Comparison of ENCODE assay signal across 8 mouse cellular contexts in genomic region chr19:10525106-10525901, GRCm38 (mm10). TPM values are rescaled to one million over a fixed set of nuclear protein-coding genes. Genes with fewer than 3 reads are reported as not detected.
DNase-seq lines count a peak whose midpoint lies in the region; ATAC-seq lines count a peak whose summit lies in the region.

Gene Cpsf7 (plus strand): TSS chr19:10525266.

- peak; percentile 81 for ATAC-seq in megakaryocyte progenitor cell, adult 5-6 weeks (replicated peaks; ENCODE audit: poor library complexity)

- DNase-seq in adipocyte (ENCODE audit: low spot score), result peak; percentile 93
- peak; percentile 93 for DNase-seq in embryo, embryonic 10 days (ENCODE audit: low spot score)
- DNase-seq in gastrocnemius, postnatal 10 days, result peak; percentile 88
- peak; percentile 96 for DNase-seq in induced T-regulatory cell, adult 2 months (ENCODE audit: low read depth)
- peak; percentile 55 to 88 for DNase-seq in left cerebral cortex, adult 9 months (ENCODE audit: low spot score in 2 of 2)
- peak; percentile 89 for DNase-seq in right cerebral cortex, postnatal 14 days
- DNase-seq in urinary bladder, postnatal 36 days (ENCODE audit: low spot score in 2 of 2), result peak; percentile 76 to 91

RNA-seq across cellular contexts. Expression of gene Cpsf7, which starts in this region (rescaled TPM):
- 10 to 100 TPM; 26.6 to 33.0 TPM for total RNA-seq in gastrocnemius, postnatal 10 days (2021)
- total RNA-seq in megakaryocyte progenitor cell, adult 5-6 weeks (2015), result 53.8 and 60.5 TPM in 2 replicates
- total RNA-seq in megakaryocyte progenitor cell, adult 5-6 weeks (2017), result 30.0 and 37.9 TPM in 2 replicates

Comparison
In these comparisons a context has a peak if more than half of its experiments do, and no peak if none do; other contexts are left out.
1. Peak in every context shown above with its lines: DNase-seq and ATAC-seq.